Mouse (Mus musculus) hindbrain, embryonic 12.5 days (tissue): ENCODE results near the gene Asic2. TPM values are rescaled to one million over a fixed set of nuclear protein-coding genes. Genes with fewer than 3 reads are reported as not detected.

Experiments used
- ATAC-seq: fragments of 200-750 bp; cut with Nextera tagmentation; 2 replicates; pipeline ENCODE4 v1.8.0; 2017; ENCODE audit warnings: moderate TSS enrichment; ENCODE audit not compliant: low FRiP score
- H3K27ac ChIP-seq: fragments of 300-500 bp; sonication (generic); 2 replicates; pipeline ENCODE4 v1.5.1; 2016; ENCODE audit warnings: mild to moderate bottlenecking
- H3K27me3 ChIP-seq: fragments of 300-500 bp; sonication (generic); 2 replicates; pipeline ENCODE4 v1.6.1; 2016; ENCODE audit warnings: mild to moderate bottlenecking
- H3K36me3 ChIP-seq: fragments of 300-500 bp; sonication (generic); 2 replicates; pipeline ENCODE4 v1.6.1; 2016; ENCODE audit warnings: mild to moderate bottlenecking
- H3K4me1 ChIP-seq: fragments of 300-500 bp; sonication (generic); 2 replicates; pipeline ENCODE4 v1.6.1; 2016
- H3K4me2 ChIP-seq: fragments of 300-500 bp; sonication (generic); replicated peaks from 2 replicates; pipeline ENCODE4 v1.6.1; 2016; ENCODE audit warnings: mild to moderate bottlenecking
- H3K4me3 ChIP-seq: fragments of 300-500 bp; sonication (generic); 2 replicates; pipeline ENCODE4 v1.5.1; 2016; ENCODE audit warnings: mild to moderate bottlenecking
- H3K9ac ChIP-seq: fragments of 300-500 bp; sonication (generic); 2 replicates; pipeline ENCODE4 v1.6.1; 2016; ENCODE audit warnings: mild to moderate bottlenecking, moderate library complexity
- H3K9me3 ChIP-seq: fragments of 300-500 bp; sonication (generic); replicated peaks from 2 replicates; pipeline ENCODE4 v1.6.1; 2016; ENCODE audit warnings: mild to moderate bottlenecking
- WGBS: fragments of 180-500 bp; shearing (Covaris S2); methylation state at CpG from one replicate; pipeline ENCODE4 v1.1.7; 2016; 5-methylcytosine and 5-hydroxymethylcytosine counted together
- polyA plus RNA-seq: library from polyadenylated mRNA; unstranded; fragments of >200 nt; fragmentation: Nextera tagmentation; extraction: Ambion mirVana; gene quantifications from 2 replicates; pipeline ENCODE4 v1.2.1, GENCODE M21; 2016

Asic2 gene
- polyA plus RNA-seq, result 5.4 and 6.1 TPM in 2 replicates

DNA sequence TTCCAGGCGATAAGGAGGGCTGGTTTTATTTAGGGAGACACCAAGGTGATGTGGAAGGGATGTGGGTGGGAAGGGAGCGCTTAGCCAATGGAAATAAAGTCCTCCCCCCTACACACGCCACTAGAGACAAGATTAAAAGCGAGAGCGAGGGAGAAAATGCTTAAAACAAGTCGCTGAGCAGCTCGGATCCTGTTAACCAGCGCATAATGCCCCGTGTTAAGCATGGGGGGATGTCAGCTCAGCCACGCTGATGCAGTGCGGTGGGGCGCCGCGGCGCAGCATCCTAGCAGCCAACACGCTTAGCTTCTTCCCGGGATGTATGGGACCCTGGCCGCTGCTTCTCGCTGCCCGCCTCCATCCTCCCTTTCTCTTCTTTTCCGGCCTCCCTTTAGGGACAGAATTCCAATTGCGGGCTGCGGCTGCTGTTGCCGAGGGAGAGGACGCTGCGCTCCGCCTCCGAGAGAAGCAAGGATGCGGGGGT, at the start of gene Asic2:
Gene Asic2 (minus strand): TSS at position 57 of the 481 bp plus-strand sequence.
- ATAC-seq, result 0 out of 2 replicates have a peak, but pooled peaks have one; percentile 41
- WGBS, result 1% methylated on average over 29 of the region's 29 CpGs
- H3K9me3 ChIP-seq, result no peaks in the 10 kb centered on the region
- H3K27ac ChIP-seq, result no peak within 1 kb of the TSS
- peak within 1 kb of the TSS; percentile 64 for H3K9ac ChIP-seq
- H3K4me2 ChIP-seq, result peak within 1 kb of the TSS; percentile 69
- H3K36me3 ChIP-seq, result no peaks in the 10 kb centered on the region
- peak within 1 kb of the TSS; percentile 39 for H3K4me3 ChIP-seq
- peaks cover 18% of the 10 kb centered on the region for H3K4me1 ChIP-seq
- H3K27me3 ChIP-seq, result peaks cover 34% of the 10 kb centered on the region

DNA sequence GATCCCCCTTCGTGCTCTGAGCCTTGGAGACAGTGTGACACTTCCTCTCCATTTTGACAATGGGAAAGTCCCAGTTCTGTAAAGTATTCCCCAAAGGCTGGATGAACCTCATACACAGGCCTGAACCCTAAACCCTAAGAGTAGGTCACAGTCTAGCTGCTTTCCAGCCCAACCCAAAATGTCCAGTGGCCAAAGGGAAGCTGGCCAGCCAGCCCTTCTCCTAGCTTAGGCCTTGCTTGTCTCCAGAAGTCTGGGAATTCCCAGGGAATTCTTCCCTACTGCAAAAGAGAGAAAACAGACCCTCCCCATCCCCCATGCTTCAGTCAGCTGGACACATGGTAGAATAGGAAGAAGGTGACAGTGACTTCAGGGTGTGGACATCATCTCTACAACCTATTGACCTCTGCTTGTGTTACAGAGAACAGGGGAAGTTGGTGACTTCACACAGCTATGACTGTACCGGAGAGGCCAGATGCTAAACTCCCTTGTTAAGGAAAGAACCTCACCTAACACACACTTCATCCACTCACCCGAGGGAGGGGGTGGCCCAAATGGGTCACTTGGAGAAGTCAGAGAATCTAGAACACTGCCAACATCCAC, 48.0 kb upstream of the Asic2 start:
- H3K36me3 ChIP-seq, result no peaks in the 10 kb centered on the region
- H3K4me3 ChIP-seq, result no peak overlapping the region
- H3K9ac ChIP-seq, result no peak overlapping the region
- no peak overlapping the region for H3K27ac ChIP-seq
- WGBS, result 82% methylated on average over 3 of the region's 3 CpGs
- no peak overlapping the region for H3K4me2 ChIP-seq
- no peaks in the 10 kb centered on the region for H3K27me3 ChIP-seq
- H3K9me3 ChIP-seq, result no peaks in the 10 kb centered on the region
- no peaks in the 10 kb centered on the region for H3K4me1 ChIP-seq
- ATAC-seq, result no peak

DNA sequence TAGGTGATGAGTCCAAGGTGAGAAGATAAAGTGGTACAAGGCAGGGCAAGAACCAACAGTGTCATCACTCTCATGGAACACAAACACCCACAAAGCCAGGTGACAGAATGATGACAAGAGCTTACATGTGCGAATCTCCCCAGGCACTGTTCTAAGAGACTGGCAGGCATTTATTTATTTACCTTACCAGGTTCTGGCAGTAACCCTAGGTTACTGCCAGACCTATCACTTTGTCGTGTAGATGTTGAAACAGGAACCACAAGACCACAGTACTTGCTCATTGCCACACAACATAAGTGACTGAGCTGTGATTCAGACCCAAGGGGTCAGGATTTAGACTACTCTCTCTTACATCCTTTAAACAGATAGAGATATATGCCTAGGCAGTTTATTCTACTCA, 46.8 kb upstream of the Asic2 start:
- H3K4me3 ChIP-seq, result no peak overlapping the region
- no peak for ATAC-seq
- no peak overlapping the region for H3K27ac ChIP-seq
- no peak overlapping the region for H3K4me2 ChIP-seq
- H3K9ac ChIP-seq, result no peak overlapping the region
- 64% methylated on average over 2 of the region's 2 CpGs for WGBS
- no peaks in the 10 kb centered on the region for H3K36me3 ChIP-seq
- H3K27me3 ChIP-seq, result no peaks in the 10 kb centered on the region
- no peaks in the 10 kb centered on the region for H3K9me3 ChIP-seq
- no peaks in the 10 kb centered on the region for H3K4me1 ChIP-seq

DNA sequence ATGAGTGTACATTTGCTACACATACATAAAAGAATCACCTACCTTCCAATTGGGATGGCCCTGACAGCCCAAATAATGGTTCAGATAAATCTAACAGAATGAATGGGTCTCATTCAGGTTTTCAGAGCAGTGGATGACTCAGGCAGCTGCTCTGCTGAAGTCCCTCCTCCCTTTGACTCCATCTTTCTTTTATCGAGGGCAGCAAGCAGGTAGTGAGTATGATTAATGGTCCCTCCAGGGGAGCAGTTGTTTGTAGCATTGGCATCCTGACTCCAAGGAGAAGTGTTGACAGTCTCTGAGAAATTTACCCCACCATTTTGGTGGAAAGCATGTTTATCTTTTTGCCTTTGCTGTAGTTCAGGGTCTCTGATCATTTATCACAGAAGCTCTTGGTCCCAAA, 45.5 kb upstream of the Asic2 start:
- Histone ChIP-seq H3K27ac (no peak overlapping the region), H3K27me3 (no peaks in the 10 kb centered on the region), H3K4me2 (no peak overlapping the region), H3K9me3 (no peaks in the 10 kb centered on the region), H3K9ac (no peak overlapping the region), H3K36me3 (no peaks in the 10 kb centered on the region), H3K4me3 (no peak overlapping the region), H3K4me1 (no peaks in the 10 kb centered on the region)
- no peak for ATAC-seq
- 44% methylated on average over 1 of the region's 1 CpGs for WGBS

DNA sequence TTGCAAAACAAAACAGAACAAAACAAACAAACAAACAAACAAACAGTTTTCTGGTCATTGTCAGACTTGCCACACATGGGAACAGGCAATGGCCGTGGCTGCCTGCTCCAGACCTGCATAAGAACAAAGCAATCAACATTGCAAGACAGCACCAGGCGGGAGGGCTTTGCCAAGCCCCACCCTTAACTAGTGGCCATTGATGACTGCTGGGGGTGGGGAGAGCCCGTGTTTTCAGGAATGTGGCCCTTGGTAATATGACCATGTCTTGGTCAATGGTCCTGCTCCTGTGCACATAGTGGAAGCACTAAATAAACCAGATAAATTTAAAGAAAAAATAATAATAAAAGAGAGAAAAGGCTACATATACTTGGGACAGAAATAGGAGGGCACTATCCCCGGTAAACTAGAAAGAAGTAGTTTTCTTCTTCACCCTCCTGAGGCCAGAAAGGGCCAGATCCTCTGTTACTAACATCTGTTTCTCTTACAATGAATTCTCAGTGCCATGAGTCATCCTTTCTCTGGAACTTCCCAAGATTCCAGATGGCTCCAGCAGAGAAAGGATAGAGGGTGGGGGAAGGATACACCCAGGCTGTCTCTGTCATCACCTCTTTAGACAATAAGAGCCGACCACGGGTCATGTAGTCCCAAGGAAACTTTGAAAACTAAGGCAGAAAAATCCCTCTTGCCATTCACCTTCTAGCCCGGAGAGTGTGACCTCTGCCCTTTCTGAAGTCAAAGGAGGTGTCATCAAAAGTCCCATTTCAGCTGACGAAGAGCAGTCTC, 43.3 kb upstream of the Asic2 start:
- no peak overlapping the region for H3K4me2 ChIP-seq
- H3K4me1 ChIP-seq, result 0 out of 2 replicates have a peak, but pooled peaks cover 8% of the 10 kb centered on the region

DNA sequence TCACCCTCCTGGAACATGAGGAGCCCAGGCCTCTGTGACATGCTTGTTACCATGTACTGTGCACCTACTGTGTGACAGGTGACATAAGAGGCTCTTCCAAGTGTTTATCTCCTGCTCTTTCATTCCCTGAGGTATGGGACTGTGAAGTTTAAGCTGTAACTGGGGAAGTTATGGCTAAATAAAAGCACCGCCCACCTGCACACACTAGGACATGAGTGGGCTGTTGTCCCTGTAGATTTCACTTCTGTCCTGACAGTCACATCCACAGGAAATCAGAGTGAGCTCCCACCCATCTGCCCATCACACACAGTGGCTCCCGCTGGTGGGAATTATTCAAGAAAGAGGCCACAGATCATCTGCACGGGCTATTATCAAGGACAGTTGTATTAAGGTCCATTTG, 41.9 kb upstream of the Asic2 start:
- Histone ChIP-seq H3K27ac (no peak overlapping the region), H3K27me3 (no peaks in the 10 kb centered on the region), H3K4me2 (no peak overlapping the region), H3K4me1 (0 out of 2 replicates have a peak, but pooled peaks cover 8% of the 10 kb centered on the region), H3K36me3 (no peaks in the 10 kb centered on the region), H3K4me3 (no peak overlapping the region), H3K9ac (no peak overlapping the region), H3K9me3 (no peaks in the 10 kb centered on the region)
- 93% methylated on average over 3 of the region's 3 CpGs for WGBS
- ATAC-seq, result no peak

More for the DNA sequence above, 43.3 kb upstream of the Asic2 start:
- Histone ChIP-seq H3K9ac (no peak overlapping the region), H3K27ac (no peak overlapping the region), H3K9me3 (no peaks in the 10 kb centered on the region), H3K36me3 (no peaks in the 10 kb centered on the region), H3K4me3 (no peak overlapping the region), H3K27me3 (no peaks in the 10 kb centered on the region)
- WGBS, result 42% methylated on average over 8 of the region's 8 CpGs
- no peak for ATAC-seq

DNA sequence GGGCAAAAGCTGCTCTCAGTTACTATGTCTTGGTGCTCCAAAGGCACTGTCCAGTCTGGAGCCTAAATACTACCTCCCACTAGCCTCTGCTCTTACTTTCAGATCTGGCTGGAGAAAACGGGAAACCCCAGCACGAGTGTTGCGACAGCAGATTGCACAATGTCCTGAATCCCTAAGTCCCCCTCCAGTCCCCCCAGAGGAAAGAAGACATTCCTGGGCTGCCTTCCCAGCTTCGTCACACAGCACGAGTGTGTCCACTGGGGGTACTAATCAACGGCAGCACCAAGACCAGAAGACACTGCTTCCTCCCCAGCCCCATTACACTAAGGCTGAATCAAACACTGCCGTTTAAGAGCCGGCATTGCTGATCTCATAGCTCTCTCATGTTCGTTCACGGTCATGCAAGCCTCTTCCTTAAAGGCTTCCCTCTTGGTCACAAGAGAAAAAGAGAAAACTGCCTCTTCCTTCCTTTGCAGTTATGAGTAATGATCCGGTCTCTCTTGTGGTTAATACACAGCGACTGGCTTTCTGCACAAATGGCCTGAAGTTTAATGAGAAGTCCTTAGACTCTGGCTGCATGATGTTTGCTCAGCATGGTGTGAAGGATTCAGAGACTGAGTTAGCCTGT, 38.7 kb upstream of the Asic2 start:
- no peaks in the 10 kb centered on the region for H3K27me3 ChIP-seq
- no peak for ATAC-seq
- H3K9ac ChIP-seq, result no peak overlapping the region
- H3K4me2 ChIP-seq, result no peak overlapping the region
- H3K27ac ChIP-seq, result 0 out of 2 replicates have a peak overlapping the region, but pooled peaks have one; percentile 55
- H3K36me3 ChIP-seq, result no peaks in the 10 kb centered on the region
- no peak overlapping the region for H3K4me3 ChIP-seq
- 0 out of 2 replicates have a peak, but pooled peaks cover 8% of the 10 kb centered on the region for H3K4me1 ChIP-seq
- WGBS, result 61% methylated on average over 12 of the region's 12 CpGs
- H3K9me3 ChIP-seq, result no peaks in the 10 kb centered on the region

DNA sequence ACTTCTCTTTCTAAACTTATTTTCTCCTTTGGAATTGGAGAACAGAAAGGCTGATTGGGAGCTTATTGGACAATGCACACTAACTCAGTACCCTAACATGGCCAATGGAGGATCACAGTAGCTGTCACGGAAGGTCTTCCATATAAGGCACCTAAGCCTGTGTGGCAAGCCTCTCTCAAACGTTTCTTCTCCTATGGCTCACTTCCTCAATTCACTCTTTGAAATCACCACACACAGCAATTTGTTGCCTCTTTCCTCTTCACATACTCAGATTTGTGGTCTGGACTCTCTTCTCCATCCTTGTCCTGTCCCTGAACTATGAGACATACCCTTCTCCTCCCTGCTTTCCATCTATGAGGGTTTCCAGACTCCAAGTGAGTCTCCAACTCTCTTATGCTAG, 36.6 kb upstream of the Asic2 start:
- H3K36me3 ChIP-seq, result no peaks in the 10 kb centered on the region
- no peak overlapping the region for H3K4me3 ChIP-seq
- no peaks in the 10 kb centered on the region for H3K9me3 ChIP-seq
- no peak overlapping the region for H3K4me2 ChIP-seq
- no peak overlapping the region for H3K9ac ChIP-seq
- no peaks in the 10 kb centered on the region for H3K27me3 ChIP-seq
- ATAC-seq, result no peak
- 74% methylated on average over 2 of the region's 2 CpGs for WGBS
- H3K4me1 ChIP-seq, result 0 out of 2 replicates have a peak, but pooled peaks cover 8% of the 10 kb centered on the region
- H3K27ac ChIP-seq, result no peak overlapping the region

DNA sequence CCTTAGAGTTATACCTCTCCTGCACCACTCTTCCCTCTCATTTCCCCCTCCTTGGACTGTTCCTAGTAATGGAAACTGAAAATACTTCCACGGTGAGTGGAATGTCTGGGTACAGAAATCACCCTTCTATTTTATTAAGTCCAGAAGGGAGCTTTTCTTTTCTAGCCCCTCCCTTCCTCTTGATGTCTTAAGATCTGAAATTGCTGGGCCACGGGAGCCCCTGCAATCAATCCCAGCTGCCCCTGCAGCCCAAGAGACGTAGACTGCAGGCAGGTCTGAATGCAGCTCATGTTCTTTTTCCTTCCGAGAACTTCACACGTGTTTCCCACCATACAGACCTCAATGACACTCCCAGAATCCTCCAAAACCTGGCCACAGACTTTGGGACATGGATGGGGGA, 32.3 kb upstream of the Asic2 start:
- no peak for ATAC-seq
- no peak overlapping the region for H3K27ac ChIP-seq
- no peaks in the 10 kb centered on the region for H3K4me1 ChIP-seq
- H3K4me3 ChIP-seq, result no peak overlapping the region
- no peaks in the 10 kb centered on the region for H3K27me3 ChIP-seq
- no peak overlapping the region for H3K4me2 ChIP-seq
- no peaks in the 10 kb centered on the region for H3K9me3 ChIP-seq
- 54% methylated on average over 5 of the region's 5 CpGs for WGBS
- no peak overlapping the region for H3K9ac ChIP-seq
- no peaks in the 10 kb centered on the region for H3K36me3 ChIP-seq

DNA sequence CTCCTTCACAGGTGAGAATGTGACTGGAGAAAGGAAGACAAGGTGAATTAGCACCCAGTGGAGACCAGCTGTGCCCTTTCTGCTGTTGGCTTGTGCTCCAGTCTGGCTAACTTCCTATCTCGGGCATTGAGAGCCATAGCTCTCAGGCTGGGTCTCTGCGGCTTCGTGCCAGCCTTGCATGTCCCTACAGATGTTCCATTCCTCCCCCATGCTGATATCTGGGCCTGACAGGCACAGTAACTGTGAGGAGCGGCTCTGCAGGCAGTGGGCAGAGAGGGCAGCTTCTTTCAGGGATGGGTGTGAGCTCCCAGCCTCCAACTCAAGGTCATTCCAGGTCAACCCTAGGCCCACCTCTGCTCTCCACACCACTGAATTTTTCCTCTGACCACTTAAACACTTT, 31.2 kb upstream of the Asic2 start:
- 81% methylated on average over 4 of the region's 4 CpGs for WGBS
- H3K27ac ChIP-seq, result no peak overlapping the region
- H3K27me3 ChIP-seq, result no peaks in the 10 kb centered on the region
- no peak for ATAC-seq
- H3K4me1 ChIP-seq, result no peaks in the 10 kb centered on the region
- H3K4me3 ChIP-seq, result no peak overlapping the region
- no peak overlapping the region for H3K4me2 ChIP-seq
- H3K36me3 ChIP-seq, result no peaks in the 10 kb centered on the region
- no peak overlapping the region; the same call in 1 of the 2 replicates for H3K9ac ChIP-seq
- H3K9me3 ChIP-seq, result no peaks in the 10 kb centered on the region

DNA sequence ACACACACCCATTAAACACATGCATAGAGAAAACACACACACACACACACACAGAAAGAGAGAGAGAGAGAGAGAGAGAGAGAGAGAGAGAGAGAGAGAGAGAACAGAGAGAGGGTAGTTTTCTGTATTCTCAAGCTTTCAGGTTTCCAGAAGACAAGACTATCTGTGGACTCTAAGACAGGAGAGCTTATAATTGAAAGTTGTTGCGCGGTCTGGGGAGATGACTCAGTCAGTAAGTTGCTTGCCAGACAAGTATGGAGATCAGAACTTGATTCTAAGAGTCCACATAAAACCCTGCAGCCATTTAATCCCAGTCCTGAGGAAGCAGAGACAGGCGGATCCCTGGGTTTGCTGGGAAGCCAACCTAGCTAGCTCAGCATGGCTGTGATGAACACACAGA, 30.4 kb upstream of the Asic2 start:
- no peak overlapping the region for H3K4me3 ChIP-seq
- H3K4me2 ChIP-seq, result no peak overlapping the region
- no peaks in the 10 kb centered on the region for H3K36me3 ChIP-seq
- H3K4me1 ChIP-seq, result no peaks in the 10 kb centered on the region
- no peak overlapping the region for H3K9ac ChIP-seq
- no peaks in the 10 kb centered on the region for H3K9me3 ChIP-seq
- WGBS, result 85% methylated on average over 3 of the region's 3 CpGs
- H3K27ac ChIP-seq, result no peak overlapping the region
- H3K27me3 ChIP-seq, result no peaks in the 10 kb centered on the region
- ATAC-seq, result no peak

DNA sequence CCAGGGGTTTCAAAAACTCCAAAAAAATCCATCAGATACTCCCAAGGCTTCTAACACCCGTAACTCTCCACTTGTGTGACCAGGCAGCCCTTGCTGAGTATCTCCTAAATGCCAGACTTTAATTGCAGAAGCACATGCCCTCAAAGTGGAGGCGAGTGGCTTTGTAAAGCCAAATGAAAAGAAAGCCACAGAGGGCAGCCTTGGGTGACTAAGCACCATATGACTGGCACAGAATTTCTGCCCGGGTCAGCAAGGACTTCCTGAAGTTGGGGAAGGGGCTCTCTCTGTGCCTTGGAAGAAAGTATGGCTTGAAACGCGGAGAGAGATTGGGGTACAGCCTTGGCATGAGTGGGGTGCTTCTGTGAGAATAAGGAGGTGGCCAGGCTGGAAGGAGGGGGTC, 28.8 kb upstream of the Asic2 start:
- Histone ChIP-seq H3K27me3 (no peaks in the 10 kb centered on the region), H3K4me1 (no peaks in the 10 kb centered on the region), H3K4me2 (no peak overlapping the region), H3K27ac (no peak overlapping the region), H3K4me3 (no peak overlapping the region), H3K9ac (no peak overlapping the region), H3K9me3 (no peaks in the 10 kb centered on the region), H3K36me3 (no peaks in the 10 kb centered on the region)
- ATAC-seq, result no peak
- 81% methylated on average over 5 of the region's 5 CpGs for whole genome bisulfite sequencing
